Mouse (Mus musculus): ENCODE measurements around the gene Clmn.
A peak's percentile ranks its signal among the peaks of the same experiment; 100 is the strongest.
"Not testable (repeated sequence)": the region's sequence is repeated elsewhere in the genome, so short reads cannot be mapped to it uniquely, and the experiment has no call there.

Clmn gene

GRCm38 (mm10) chr12:104838462-104838861, 26.4 kb downstream of the Clmn start:
- DNase-seq (ENCODE audit: low spot score), result no peak

GRCm38 (mm10) chr12:104837957-104838401, 26.9 kb downstream of the Clmn start:
- DNase-seq (ENCODE audit: low spot score), result no peak

- no peak for DNase-seq (ENCODE audit: low spot score)
Measured at GRCm38 (mm10) chr12:104837111-104837837, 27.6 kb downstream of the Clmn start.

- no peak for DNase-seq (ENCODE audit: low spot score)
Measured at GRCm38 (mm10) chr12:104836230-104836629, 28.6 kb downstream of the Clmn start.

GRCm38 (mm10) chr12:104835369-104836094, 29.3 kb downstream of the Clmn start:
- DNase-seq (ENCODE audit: low spot score), result no peak

- no peak for DNase-seq (ENCODE audit: low spot score)
Measured at GRCm38 (mm10) chr12:104834772-104835171, 30.1 kb downstream of the Clmn start.

GRCm38 (mm10) chr12:104830666-104831435, 34.0 kb downstream of the Clmn start:
- no peak for DNase-seq (ENCODE audit: low spot score)

- no peak for DNase-seq (ENCODE audit: low spot score)
Measured at GRCm38 (mm10) chr12:104830283-104830639, 34.6 kb downstream of the Clmn start.

GRCm38 (mm10) chr12:104829596-104830282, 35.1 kb downstream of the Clmn start:
- peak; percentile 82 for DNase-seq (ENCODE audit: low spot score)

- not testable (repeated sequence) for DNase-seq (ENCODE audit: low spot score)
Measured at GRCm38 (mm10) chr12:104828986-104829385, 35.9 kb downstream of the Clmn start.

GRCm38 (mm10) chr12:104827721-104828120, 37.2 kb downstream of the Clmn start:
- no peak for DNase-seq (ENCODE audit: low spot score)

- DNase-seq (ENCODE audit: low spot score), result no peak
Measured at GRCm38 (mm10) chr12:104824907-104825267, 40.0 kb downstream of the Clmn start.

GRCm38 (mm10) chr12:104824244-104824906, 40.5 kb downstream of the Clmn start:
- no peak for DNase-seq (ENCODE audit: low spot score)

GRCm38 (mm10) chr12:104823722-104824121, 41.2 kb downstream of the Clmn start:
- DNase-seq (ENCODE audit: low spot score), result no peak

GRCm38 (mm10) chr12:104822838-104823599, 41.9 kb downstream of the Clmn start:
- no peak for DNase-seq (ENCODE audit: low spot score)

GRCm38 (mm10) chr12:104822151-104822550, 42.7 kb downstream of the Clmn start:
- DNase-seq (ENCODE audit: low spot score), result no peak

- no peak for DNase-seq (ENCODE audit: low spot score)
Measured at GRCm38 (mm10) chr12:104820061-104820460, 44.8 kb downstream of the Clmn start.

GRCm38 (mm10) chr12:104819050-104819449, 45.8 kb downstream of the Clmn start:
- DNase-seq (ENCODE audit: low spot score), result no peak

- DNase-seq (ENCODE audit: low spot score), result no peak
Measured at GRCm38 (mm10) chr12:104818057-104818456, 46.8 kb downstream of the Clmn start.

GRCm38 (mm10) chr12:104817172-104817866, 47.6 kb downstream of the Clmn start:
- no peak for DNase-seq (ENCODE audit: low spot score)
